Mouse (Mus musculus): ENCODE data around the gene Cish. TPM values are rescaled to one million over a fixed set of nuclear protein-coding genes. Genes with fewer than 3 reads are reported as not detected.

Gene Cish
- polyA plus RNA-seq (2016; fragmentation: Nextera tagmentation; extraction: Ambion mirVana): 4.5 and 6.0 TPM in 2 replicates

GRCm38 (mm10) chr9:107296016-107296040 lies at the start of gene Cish:
Cish (plus strand) TSS chr9:107296026.
- peaks cover 6% of the 10 kb centered on the region for H3K36me3 ChIP-seq (replicated peaks)
- peaks cover 34% of the 10 kb centered on the region for H3K27me3 ChIP-seq
- H3K9ac ChIP-seq: peak within 1 kb of the TSS; percentile 65
- peak within 1 kb of the TSS; percentile 78 for H3K4me2 ChIP-seq
- H3K4me1 ChIP-seq: peaks cover 19% of the 10 kb centered on the region
- no peaks in the 10 kb centered on the region for H3K9me3 ChIP-seq
- H3K4me3 ChIP-seq (replicated peaks): peak within 1 kb of the TSS; percentile 64
- H3K27ac ChIP-seq: 0 out of 2 replicates have a peak within 1 kb of the TSS, but pooled peaks have one; percentile 36
- no peak for ATAC-seq (ENCODE audit: low FRiP score)

- H3K4me1 ChIP-seq: no peaks in the 10 kb centered on the region
- ATAC-seq (ENCODE audit: low FRiP score): no peak
- no peak overlapping the region for H3K9ac ChIP-seq
- no peaks in the 10 kb centered on the region for H3K36me3 ChIP-seq (replicated peaks)
- H3K9me3 ChIP-seq: no peaks in the 10 kb centered on the region
- 0 out of 2 replicates have a peak, but pooled peaks cover 3% of the 10 kb centered on the region for H3K27me3 ChIP-seq
- H3K4me3 ChIP-seq (replicated peaks): no peak overlapping the region
- H3K27ac ChIP-seq: no peak overlapping the region
- no peak overlapping the region for H3K4me2 ChIP-seq
- 73% methylated on average over 4 of the region's 4 CpGs for WGBS
These were observed 49.7 kb upstream of the Cish start for GRCm38 (mm10) chr9:107246170-107246569.

GRCm38 (mm10) chr9:107249154-107249553 lies 46.7 kb upstream of the Cish start:
- 0 out of 2 replicates have a peak, but pooled peaks cover 3% of the 10 kb centered on the region for H3K27me3 ChIP-seq
- no peak overlapping the region for H3K9ac ChIP-seq
- no peak overlapping the region for H3K4me3 ChIP-seq (replicated peaks)
- ATAC-seq (ENCODE audit: low FRiP score): no peak
- 79% methylated on average over 6 of the region's 6 CpGs for WGBS
- no peaks in the 10 kb centered on the region for H3K9me3 ChIP-seq
- no peak overlapping the region for H3K27ac ChIP-seq
- peaks cover 13% of the 10 kb centered on the region for H3K4me1 ChIP-seq
- no peaks in the 10 kb centered on the region for H3K36me3 ChIP-seq (replicated peaks)
- H3K4me2 ChIP-seq: no peak overlapping the region

DNA sequence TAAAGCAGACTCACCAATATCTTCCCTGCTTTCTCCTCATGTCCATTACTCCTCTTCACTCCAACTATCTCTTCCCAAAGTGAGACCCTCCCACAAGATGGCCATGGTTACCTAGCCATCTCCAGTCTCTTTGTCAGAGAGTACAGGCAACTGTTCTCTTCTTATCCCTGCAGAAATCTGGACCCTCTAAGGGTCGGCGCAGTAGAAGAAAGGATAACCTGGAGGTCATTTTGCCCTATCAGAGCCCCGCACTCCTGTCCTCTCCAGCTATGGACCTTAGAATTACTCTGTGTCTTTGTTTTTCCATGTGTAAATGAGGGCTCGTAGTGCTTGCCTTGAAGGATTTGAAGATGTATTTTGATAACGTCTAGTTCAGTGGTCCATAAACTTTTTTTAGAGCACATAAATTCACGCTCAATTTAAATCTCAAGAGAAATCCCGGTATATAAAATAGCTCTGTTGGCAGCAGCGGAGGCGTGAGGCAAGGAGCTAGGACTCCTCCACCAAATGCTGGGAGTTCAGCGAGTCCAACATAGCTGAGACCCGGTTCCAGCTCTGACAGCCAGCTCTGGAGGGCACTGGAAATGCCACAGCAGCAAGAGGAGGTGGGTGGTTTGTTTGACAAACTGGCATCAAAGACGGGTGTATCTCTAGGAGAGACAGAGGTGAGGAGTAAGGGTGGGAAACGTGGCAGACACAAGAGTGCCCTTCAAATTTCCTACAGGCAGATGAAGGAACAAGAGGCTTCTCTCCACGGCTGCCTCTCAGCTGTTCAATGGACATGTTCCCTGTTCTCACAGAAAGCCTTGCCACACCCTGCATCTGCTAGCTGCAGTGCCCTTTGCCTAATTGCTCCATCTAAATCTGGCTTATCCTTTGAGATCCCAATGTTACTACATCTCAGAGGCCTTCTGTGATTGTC lies 45.1 kb upstream of the Cish start:
- H3K9me3 ChIP-seq: no peaks in the 10 kb centered on the region
- H3K27ac ChIP-seq: no peak overlapping the region
- H3K4me2 ChIP-seq: no peak overlapping the region
- no peak overlapping the region for H3K9ac ChIP-seq
- H3K36me3 ChIP-seq (replicated peaks): no peaks in the 10 kb centered on the region
- H3K27me3 ChIP-seq: 0 out of 2 replicates have a peak, but pooled peaks cover 3% of the 10 kb centered on the region
- no peak overlapping the region for H3K4me3 ChIP-seq (replicated peaks)
- H3K4me1 ChIP-seq: peaks cover 25% of the 10 kb centered on the region
- 85% methylated on average over 14 of the region's 14 CpGs for WGBS
- ATAC-seq (ENCODE audit: low FRiP score): no peak

DNA sequence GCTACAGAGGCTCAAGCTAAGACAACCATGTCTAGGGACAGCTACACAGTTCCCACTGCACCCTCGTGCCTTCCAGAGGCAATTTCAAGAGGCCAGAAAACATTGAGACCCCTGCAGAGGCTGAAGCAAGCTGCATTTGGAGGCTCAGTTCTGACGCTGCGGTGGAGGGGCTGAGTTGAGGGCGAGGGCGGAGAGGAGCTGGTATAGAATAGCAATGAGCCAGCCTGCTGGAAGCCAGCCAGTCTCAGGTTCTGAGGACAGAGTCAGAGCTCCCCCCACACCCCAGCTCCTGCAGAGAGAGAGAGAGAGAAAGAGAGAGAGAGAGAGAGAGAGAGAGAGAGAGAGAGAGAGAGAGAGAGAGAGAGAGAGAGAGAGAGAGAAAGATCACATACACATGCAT lies 43.7 kb upstream of the Cish start:
- Histone ChIP-seq H3K9me3 (no peaks in the 10 kb centered on the region), H3K4me1 (peaks cover 32% of the 10 kb centered on the region), H3K4me3 (replicated peaks) (no peak overlapping the region), H3K27ac (peak overlapping the region; percentile 74; the same call in 1 of the 2 replicates), H3K27me3 (0 out of 2 replicates have a peak, but pooled peaks cover 3% of the 10 kb centered on the region), H3K9ac (peak overlapping the region; percentile 38; the same call in 1 of the 2 replicates), H3K4me2 (peak overlapping the region; percentile 32), H3K36me3 (replicated peaks) (no peaks in the 10 kb centered on the region)
- 14% methylated on average over 5 of the region's 5 CpGs for WGBS
- ATAC-seq (ENCODE audit: low FRiP score): peak; percentile 78

- H3K27ac ChIP-seq: no peak overlapping the region
- H3K4me3 ChIP-seq (replicated peaks): no peak overlapping the region
- peaks cover 32% of the 10 kb centered on the region for H3K4me1 ChIP-seq
- ATAC-seq (ENCODE audit: low FRiP score): no peak
- H3K4me2 ChIP-seq: no peak overlapping the region
- WGBS: 77% methylated on average over 12 of the region's 12 CpGs
- no peaks in the 10 kb centered on the region for H3K27me3 ChIP-seq
- H3K9ac ChIP-seq: no peak overlapping the region
- no peaks in the 10 kb centered on the region for H3K36me3 ChIP-seq (replicated peaks)
- no peaks in the 10 kb centered on the region for H3K9me3 ChIP-seq
These were observed 41.4 kb upstream of the Cish start for GRCm38 (mm10) chr9:107254476-107254875.

DNA sequence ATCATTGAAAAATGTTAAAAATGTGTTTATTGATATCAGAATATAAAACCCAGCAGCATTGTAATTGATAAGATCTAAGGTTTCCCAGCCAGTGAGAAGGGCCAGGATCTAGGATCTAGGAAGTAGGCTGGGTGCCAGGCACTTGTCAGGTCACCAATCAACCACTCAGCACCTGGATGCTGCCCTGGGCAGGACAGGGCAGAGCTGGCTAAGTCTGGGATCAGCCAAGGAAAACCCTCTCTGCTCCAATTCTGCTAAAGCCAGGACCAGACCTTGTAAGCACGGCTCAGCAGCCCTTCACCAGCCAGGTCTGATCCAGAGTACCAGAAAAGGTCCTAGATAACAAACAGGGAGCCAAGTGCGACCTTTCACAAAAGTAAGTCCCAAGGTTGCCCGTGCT lies 40.9 kb upstream of the Cish start:
- 90% methylated on average over 3 of the region's 3 CpGs for WGBS
- ATAC-seq (ENCODE audit: low FRiP score): no peak

GRCm38 (mm10) chr9:107255596-107255995 lies 40.2 kb upstream of the Cish start:
- H3K36me3 ChIP-seq (replicated peaks): no peaks in the 10 kb centered on the region
- peak; percentile 54; the same call in 1 of the 2 replicates for ATAC-seq (ENCODE audit: low FRiP score)
- no peak overlapping the region for H3K4me3 ChIP-seq (replicated peaks)
- H3K27me3 ChIP-seq: no peaks in the 10 kb centered on the region
- H3K9me3 ChIP-seq: no peaks in the 10 kb centered on the region
- H3K27ac ChIP-seq: peak overlapping the region; percentile 21; the same call in 1 of the 2 replicates
- H3K4me2 ChIP-seq: no peak overlapping the region
- no peak overlapping the region for H3K9ac ChIP-seq
- peaks cover 32% of the 10 kb centered on the region for H3K4me1 ChIP-seq
- WGBS: 41% methylated on average over 3 of the region's 3 CpGs

More for the DNA sequence above, 40.9 kb upstream of the Cish start:
- H3K9ac ChIP-seq: no peak overlapping the region
- no peak overlapping the region for H3K4me3 ChIP-seq (replicated peaks)
- H3K4me1 ChIP-seq: peaks cover 32% of the 10 kb centered on the region
- H3K4me2 ChIP-seq: no peak overlapping the region
- H3K27ac ChIP-seq: no peak overlapping the region
- no peaks in the 10 kb centered on the region for H3K27me3 ChIP-seq
- no peaks in the 10 kb centered on the region for H3K9me3 ChIP-seq
- no peaks in the 10 kb centered on the region for H3K36me3 ChIP-seq (replicated peaks)

DNA sequence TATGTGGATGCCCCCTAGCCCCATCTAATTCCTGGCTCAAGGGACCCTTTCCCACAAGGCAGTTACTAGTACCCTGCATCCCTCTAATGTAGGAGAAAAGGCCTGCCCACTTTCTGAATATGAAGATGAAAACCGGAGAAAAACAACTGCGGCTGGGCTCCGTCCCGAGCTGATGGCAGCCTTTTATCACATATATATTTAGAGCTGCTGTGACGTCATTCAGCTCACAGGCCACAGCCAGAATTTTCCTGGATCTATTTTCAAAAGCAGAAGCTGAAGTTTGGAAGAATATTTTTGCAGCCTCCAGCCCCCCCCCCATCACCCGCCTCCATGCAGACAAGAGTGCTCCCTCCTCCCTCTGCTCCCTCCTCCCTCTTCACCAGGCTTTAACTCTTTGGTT lies 36.3 kb upstream of the Cish start:
- Histone ChIP-seq H3K9me3 (no peaks in the 10 kb centered on the region), H3K4me3 (replicated peaks) (no peak overlapping the region), H3K27me3 (no peaks in the 10 kb centered on the region), H3K9ac (no peak overlapping the region), H3K36me3 (replicated peaks) (no peaks in the 10 kb centered on the region), H3K4me2 (no peak overlapping the region), H3K27ac (no peak overlapping the region), H3K4me1 (peaks cover 18% of the 10 kb centered on the region)
- ATAC-seq (ENCODE audit: low FRiP score): no peak
- 77% methylated on average over 6 of the region's 6 CpGs for WGBS

DNA sequence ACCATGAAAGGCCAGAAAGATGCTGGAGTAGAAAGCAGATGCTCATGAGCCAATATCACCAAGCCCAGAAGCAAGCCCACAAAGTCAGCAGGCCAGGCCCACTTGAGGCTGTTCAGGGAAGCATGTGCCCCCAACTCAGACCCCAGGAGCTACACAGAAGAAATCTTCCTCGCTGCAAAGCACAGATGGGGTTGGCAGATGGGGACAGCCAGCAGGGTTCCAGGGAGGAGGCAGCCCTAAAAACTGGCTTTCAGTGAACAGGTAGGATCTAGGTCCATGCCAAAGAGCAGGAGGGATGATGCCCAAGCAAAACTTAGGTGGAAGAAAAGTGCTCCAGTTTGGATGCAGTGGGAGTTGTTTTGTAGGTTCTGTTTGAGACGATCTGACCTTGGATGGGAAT lies 35.4 kb upstream of the Cish start:
- WGBS: 81% methylated on average over 2 of the region's 2 CpGs
- no peak for ATAC-seq (ENCODE audit: low FRiP score)
- no peak overlapping the region for H3K4me3 ChIP-seq (replicated peaks)
- no peaks in the 10 kb centered on the region for H3K9me3 ChIP-seq
- H3K27me3 ChIP-seq: no peaks in the 10 kb centered on the region
- H3K9ac ChIP-seq: no peak overlapping the region
- H3K27ac ChIP-seq: no peak overlapping the region
- no peak overlapping the region for H3K4me2 ChIP-seq
- no peaks in the 10 kb centered on the region for H3K36me3 ChIP-seq (replicated peaks)
- peaks cover 12% of the 10 kb centered on the region for H3K4me1 ChIP-seq

DNA sequence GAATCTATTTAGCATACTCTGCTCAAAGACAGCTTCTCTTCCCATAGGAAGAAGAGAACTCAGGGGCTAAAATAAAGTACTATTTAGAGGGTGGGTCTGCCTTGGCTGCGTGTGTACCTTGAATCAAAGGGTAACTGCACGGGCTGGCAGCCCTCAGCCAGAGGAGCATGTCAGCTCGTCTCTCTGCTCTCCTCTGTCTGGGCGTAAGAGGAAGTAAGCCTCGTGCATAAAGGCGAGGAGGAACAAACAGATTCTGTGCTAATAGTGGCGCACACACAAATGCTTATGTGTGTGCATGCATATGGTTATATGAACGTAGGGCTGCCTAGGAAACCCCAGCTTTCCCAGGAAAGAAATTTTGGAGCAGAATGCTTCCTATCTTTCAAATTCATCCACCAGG lies 35.0 kb upstream of the Cish start:
- WGBS: 77% methylated on average over 8 of the region's 8 CpGs
- Histone ChIP-seq H3K27ac (no peak overlapping the region), H3K36me3 (replicated peaks) (no peaks in the 10 kb centered on the region), H3K9ac (no peak overlapping the region), H3K27me3 (no peaks in the 10 kb centered on the region), H3K4me3 (replicated peaks) (no peak overlapping the region), H3K9me3 (no peaks in the 10 kb centered on the region), H3K4me1 (peaks cover 8% of the 10 kb centered on the region; the same call in 1 of the 2 replicates), H3K4me2 (no peak overlapping the region)
- no peak for ATAC-seq (ENCODE audit: low FRiP score)

- Histone ChIP-seq H3K27me3 (no peaks in the 10 kb centered on the region), H3K4me1 (0 out of 2 replicates have a peak, but pooled peaks cover 3% of the 10 kb centered on the region), H3K4me3 (replicated peaks) (no peak overlapping the region), H3K9ac (no peak overlapping the region), H3K27ac (no peak overlapping the region), H3K4me2 (no peak overlapping the region), H3K36me3 (replicated peaks) (no peaks in the 10 kb centered on the region), H3K9me3 (no peaks in the 10 kb centered on the region)
- ATAC-seq (ENCODE audit: low FRiP score): no peak
- 84% methylated on average over 6 of the region's 6 CpGs for WGBS
These were observed 34.0 kb upstream of the Cish start for GRCm38 (mm10) chr9:107261792-107262191.

GRCm38 (mm10) chr9:107262375-107262774 lies 33.5 kb upstream of the Cish start:
- 81% methylated on average over 7 of the region's 7 CpGs for WGBS
- ATAC-seq (ENCODE audit: low FRiP score): no peak

More at GRCm38 (mm10) chr9:107262375-107262774, 33.5 kb upstream of the Cish start:
- Histone ChIP-seq H3K4me2 (no peak overlapping the region), H3K4me3 (replicated peaks) (no peak overlapping the region), H3K9me3 (no peaks in the 10 kb centered on the region), H3K9ac (no peak overlapping the region), H3K4me1 (0 out of 2 replicates have a peak, but pooled peaks cover 3% of the 10 kb centered on the region), H3K27ac (no peak overlapping the region), H3K36me3 (replicated peaks) (no peaks in the 10 kb centered on the region), H3K27me3 (no peaks in the 10 kb centered on the region)
